Mouse (Mus musculus) kidney, adult 2 months (tissue): ENCODE measurements at regions not wholly inside any gene's neighbourhood (a gene's known extent, or its start where the extent isn't known, plus 50 kb on each side); places are given as distances from the start of the nearest gene placed in this dataset.

ENCODE experiments used
- DNase-seq: peaks from one replicate; pipeline ENCODE4 v3.0.0; 2021
- H3K27ac ChIP-seq: fragments of 200-500 bp; 2 replicates; pipeline ENCODE4 v1.5.1; 2012; ENCODE audit warnings: low read depth, low read length, control low read depth, inconsistent platforms; ENCODE audit not compliant: insufficient read depth
- H3K27me3 ChIP-seq: fragments of 200-500 bp; replicated peaks from 2 replicates; pipeline ENCODE4 v1.6.1; 2012; ENCODE audit warnings: mild to moderate bottlenecking, moderate library complexity, low read length, inconsistent platforms; ENCODE audit not compliant: control insufficient read depth, insufficient read depth
- H3K36me3 ChIP-seq: fragments of 200-500 bp; 2 replicates; pipeline ENCODE4 v1.6.1; 2012; ENCODE audit warnings: mild to moderate bottlenecking, moderate library complexity, low read length, inconsistent platforms; ENCODE audit not compliant: control insufficient read depth, insufficient read depth
- H3K4me1 ChIP-seq: fragments of 200-500 bp; 2 replicates; pipeline ENCODE4 v1.6.1; 2011; ENCODE audit warnings: low read length; ENCODE audit not compliant: control insufficient read depth, insufficient read depth
- H3K4me3 ChIP-seq: fragments of 200-500 bp; 2 replicates; pipeline ENCODE4 v1.5.1; 2011; ENCODE audit warnings: mild to moderate bottlenecking, low read depth, low read length, control low read depth; ENCODE audit not compliant: insufficient read depth
- CTCF ChIP-seq: fragments of 200-500 bp; conservative IDR thresholded peaks from 2 replicates; pipeline ENCODE4 v1.5.1; 2011; ENCODE audit warnings: low read depth, mild to moderate bottlenecking, control low read depth, low read length, moderate library complexity, mixed read lengths; ENCODE audit not compliant: insufficient read depth, insufficient read length
- POLR2A ChIP-seq: fragments of 200-500 bp; IDR thresholded peaks from one replicate; pipeline ENCODE4 v1.6.1; 2011; ENCODE audit warnings: low read depth, low read length, control low read depth
- whole genome bisulfite sequencing: fragments of 180-500 bp; shearing (Covaris S2); methylation state at CpG from one replicate; pipeline ENCODE4 v1.1.7; 2018; 5-methylcytosine and 5-hydroxymethylcytosine counted together

GRCm38 (mm10) chr12:59791473-59791872 lies 571.9 kb upstream of the Fbxo33 start:
- 60% methylated on average over 4 of the region's 4 CpGs for WGBS
- H3K4me1 ChIP-seq = no peaks in the 10 kb centered on the region
- TF ChIP-seq CTCF (peak; percentile 40; the same call in 1 of the 2 replicates), POLR2A (no peak)
- H3K36me3 ChIP-seq = no peaks in the 10 kb centered on the region
- H3K27ac ChIP-seq = no peak overlapping the region
- no peak overlapping the region for H3K4me3 ChIP-seq
- DNase-seq = peak; percentile 12
- H3K27me3 ChIP-seq = no peaks in the 10 kb centered on the region

- WGBS = 80% methylated on average over 4 of the region's 4 CpGs
- no peaks in the 10 kb centered on the region for H3K27me3 ChIP-seq
- H3K4me1 ChIP-seq = no peaks in the 10 kb centered on the region
- H3K27ac ChIP-seq = no peak overlapping the region
- no peak for DNase-seq
- no peak for TF ChIP-seq POLR2A
- no peak for TF ChIP-seq CTCF
- no peak overlapping the region for H3K4me3 ChIP-seq
- no peaks in the 10 kb centered on the region for H3K36me3 ChIP-seq
Measured at GRCm38 (mm10) chr12:59786831-59787230, 567.3 kb upstream of the Fbxo33 start.

- Histone ChIP-seq H3K27me3 (no peaks in the 10 kb centered on the region), H3K27ac (no peak overlapping the region), H3K36me3 (no peaks in the 10 kb centered on the region), H3K4me3 (no peak overlapping the region), H3K4me1 (no peaks in the 10 kb centered on the region)
- 94% methylated on average over 1 of the region's 1 CpGs for WGBS
- DNase-seq = no peak
- no peak for TF ChIP-seq POLR2A
- no peak for TF ChIP-seq CTCF
Measured at GRCm38 (mm10) chr12:59770980-59771379, 551.5 kb upstream of the Fbxo33 start.

- WGBS = 80% methylated on average over 1 of the region's 1 CpGs
- H3K4me1 ChIP-seq = no peaks in the 10 kb centered on the region
- TF ChIP-seq POLR2A (no peak), CTCF (no peak)
- H3K27ac ChIP-seq = no peak overlapping the region
- DNase-seq = no peak
- H3K4me3 ChIP-seq = no peak overlapping the region
- no peaks in the 10 kb centered on the region for H3K27me3 ChIP-seq
- no peaks in the 10 kb centered on the region for H3K36me3 ChIP-seq
Measured at GRCm38 (mm10) chr12:59762260-59762659, 542.7 kb upstream of the Fbxo33 start.

GRCm38 (mm10) chr12:59744768-59745167 lies 525.2 kb upstream of the Fbxo33 start:
- DNase-seq = no peak
- Histone ChIP-seq H3K36me3 (no peaks in the 10 kb centered on the region), H3K27ac (no peak overlapping the region), H3K27me3 (no peaks in the 10 kb centered on the region), H3K4me1 (no peaks in the 10 kb centered on the region), H3K4me3 (no peak overlapping the region)
- TF ChIP-seq CTCF (no peak), POLR2A (no peak)
- WGBS = 67% methylated on average over 2 of the region's 2 CpGs

- DNase-seq = no peak
- Histone ChIP-seq H3K36me3 (no peaks in the 10 kb centered on the region), H3K4me1 (no peaks in the 10 kb centered on the region), H3K4me3 (no peak overlapping the region), H3K27me3 (no peaks in the 10 kb centered on the region), H3K27ac (no peak overlapping the region)
- TF ChIP-seq POLR2A (no peak), CTCF (no peak)
- WGBS = 29% methylated on average over 11 of the region's 11 CpGs
Measured at GRCm38 (mm10) chr12:59743211-59743610, 523.7 kb upstream of the Fbxo33 start.

- 72% methylated on average over 1 of the region's 1 CpGs for WGBS
- TF ChIP-seq POLR2A (no peak), CTCF (no peak)
- Histone ChIP-seq H3K4me1 (no peaks in the 10 kb centered on the region), H3K27ac (no peak overlapping the region), H3K4me3 (no peak overlapping the region), H3K27me3 (no peaks in the 10 kb centered on the region), H3K36me3 (no peaks in the 10 kb centered on the region)
- no peak for DNase-seq
Measured at GRCm38 (mm10) chr12:59724951-59725350, 505.4 kb upstream of the Fbxo33 start.
